Mouse (Mus musculus): ENCODE measurements around the gene Gm3045. TPM values are rescaled to one million over a fixed set of nuclear protein-coding genes. Genes with fewer than 3 reads are reported as not detected.

The Gm3045 gene
- 0.10 TPM in 1 of 2 replicates, not detected in the other for polyA plus RNA-seq (2012; rRNA removed; ENCODE audit: low replicate concordance)

GRCm38 (mm10) chr13:56426365-56426764, at the start of gene Gm3045:
TSS of gene Gm3045 (plus strand) at chr13:56426594.

GRCm38 (mm10) chr13:56438211-56439075, 12.0 kb downstream of the Gm3045 start, which contains the start of gene Slc25a48:
TSS of gene Slc25a48 (plus strand) at chr13:56438355.

GRCm38 (mm10) chr13:56482146-56482545, 55.8 kb downstream of the Gm3045 start, which contains the start of gene Il9:
TSS of gene Il9 (minus strand) at chr13:56482246.

Other genes with a start within 250 kb of the Gm3045 start
- gene Tifab, start 247.7 kb upstream of the Gm3045 start, polyA plus RNA-seq (2012; rRNA removed; ENCODE audit: low replicate concordance) = 5.3 and 8.6 TPM in 2 replicates
- gene Neurog1, start 174.4 kb upstream of the Gm3045 start, polyA plus RNA-seq (2012; rRNA removed; ENCODE audit: low replicate concordance) = not detected in 2 replicates
- 20.3 and 248 TPM in 2 replicates for gene Cxcl14, start 130.0 kb upstream of the Gm3045 start, polyA plus RNA-seq (2012; rRNA removed; ENCODE audit: low replicate concordance)
- 3.5 and 44.0 TPM in 2 replicates for gene Slc25a48, start 11.8 kb downstream of the Gm3045 start, polyA plus RNA-seq (2012; rRNA removed; ENCODE audit: low replicate concordance)
- gene Il9, start 55.7 kb downstream of the Gm3045 start, polyA plus RNA-seq (2012; rRNA removed; ENCODE audit: low replicate concordance) = not detected in 2 replicates
- gene Fbxl21, start 95.9 kb downstream of the Gm3045 start, polyA plus RNA-seq (2012; rRNA removed; ENCODE audit: low replicate concordance) = 1.5 and 2.5 TPM in 2 replicates
- gene Lect2, start 121.9 kb downstream of the Gm3045 start, polyA plus RNA-seq (2012; rRNA removed; ENCODE audit: low replicate concordance) = 0.15 TPM in 1 of 2 replicates, not detected in the other
- 43.3 and 162 TPM in 2 replicates for gene Tgfbi, start 182.9 kb downstream of the Gm3045 start, polyA plus RNA-seq (2012; rRNA removed; ENCODE audit: low replicate concordance)